Mouse (Mus musculus): ENCODE data around the gene Spata3. TPM values are rescaled to one million over a fixed set of nuclear protein-coding genes. Genes with fewer than 3 reads are reported as not detected.

The Spata3 gene
- 0.39 and 0.40 TPM in 2 replicates for polyA plus RNA-seq (2012; rRNA removed)

GRCm38 (mm10) chr1:86016516-86016915, at the start of gene Spata3:
Spata3 (plus strand) TSS chr1:86016816.

GRCm38 (mm10) chr1:86045848-86046805, 29.5 kb downstream of the Spata3 start, which contains the start of gene 2810459M11Rik:
2810459M11Rik (plus strand) TSS chr1:86045863.

GRCm38 (mm10) chr1:86064271-86064991, 47.8 kb downstream of the Spata3 start, which contains the start of gene Psmd1:
Psmd1 (plus strand) TSS chr1:86064387.

Other genes starting within 250 kb of the Spata3 start
- gene A630001G21Rik, start 238.2 kb upstream of the Spata3 start, polyA plus RNA-seq (2012; rRNA removed): 0.41 and 0.72 TPM in 2 replicates
- 111 and 115 TPM in 2 replicates for gene Cab39, start 223.4 kb upstream of the Spata3 start, polyA plus RNA-seq (2012; rRNA removed)
- gene Itm2c, start 122.5 kb upstream of the Spata3 start, polyA plus RNA-seq (2012; rRNA removed): 152 and 167 TPM in 2 replicates
- 9.5 and 9.9 TPM in 2 replicates for gene 4933407L21Rik, start 88.3 kb upstream of the Spata3 start, polyA plus RNA-seq (2012; rRNA removed)
- gene Gpr55, start 55.8 kb upstream of the Spata3 start, polyA plus RNA-seq (2012; rRNA removed): 0.05 and 0.06 TPM in 2 replicates
- 10.3 and 11.4 TPM in 2 replicates for gene 2810459M11Rik, start 29.0 kb downstream of the Spata3 start, polyA plus RNA-seq (2012; rRNA removed)
- 87.7 and 91.3 TPM in 2 replicates for gene Psmd1, start 47.6 kb downstream of the Spata3 start, polyA plus RNA-seq (2012; rRNA removed)
- 0.04 TPM in 1 of 2 replicates, not detected in the other for gene Htr2b, start 95.2 kb downstream of the Spata3 start, polyA plus RNA-seq (2012; rRNA removed)
- gene Gm21972, start 116.8 kb downstream of the Spata3 start, polyA plus RNA-seq (2012; rRNA removed): 2.7 and 2.9 TPM in 2 replicates
- 25.6 and 25.9 TPM in 2 replicates for gene Armc9, start 138.0 kb downstream of the Spata3 start, polyA plus RNA-seq (2012; rRNA removed)